Mouse (Mus musculus): ENCODE data around the gene Tmem159. TPM values are rescaled to one million over a fixed set of nuclear protein-coding genes. Genes with fewer than 3 reads are reported as not detected.

Tmem159 gene
- polyA plus RNA-seq (2017; shearing (Covaris generic)) = 4.3 TPM

DNA sequence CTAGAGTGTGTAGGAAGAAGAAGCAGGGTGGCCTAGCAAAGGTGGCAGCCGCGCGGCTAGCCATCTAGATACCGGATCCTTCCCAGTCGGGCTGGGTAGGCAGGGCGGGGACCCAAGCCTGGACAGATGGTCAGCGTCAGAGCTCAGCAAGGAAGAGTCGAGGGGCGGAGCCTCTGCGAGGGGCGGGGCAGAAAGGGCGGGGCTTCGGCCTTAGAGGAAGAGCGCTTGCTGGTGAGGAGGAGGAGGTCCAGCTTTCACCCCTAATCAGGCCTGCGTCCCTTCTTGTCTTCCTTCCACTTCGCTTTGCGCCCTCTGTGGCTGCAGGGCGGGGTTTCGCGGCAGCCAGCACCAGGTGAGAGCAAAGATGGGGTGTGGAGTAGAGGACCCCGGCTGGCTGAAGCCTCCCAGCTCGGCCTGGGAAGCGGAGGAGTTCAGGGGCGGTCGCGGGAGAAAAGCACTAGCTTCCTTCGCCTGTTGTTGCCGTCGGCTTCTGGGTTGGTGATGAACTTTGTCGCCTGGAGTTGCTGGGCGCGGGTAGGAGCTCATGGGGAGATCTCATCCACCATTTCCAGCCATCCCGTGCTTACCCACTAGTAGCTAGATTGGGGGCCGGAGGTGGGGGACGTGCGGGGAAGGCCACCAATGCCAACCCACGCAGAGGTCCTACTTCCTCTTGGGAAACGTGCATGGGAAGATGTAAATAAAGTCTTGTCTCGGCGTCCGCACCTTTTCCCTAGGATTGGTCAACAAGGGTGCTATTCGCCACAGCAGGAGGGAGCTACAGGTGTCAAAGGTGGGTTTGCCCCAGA lies at the start of gene Tmem159:
Gene Tmem159 (plus strand): TSS at position 190 of the 809 bp plus-strand sequence.

DNA sequence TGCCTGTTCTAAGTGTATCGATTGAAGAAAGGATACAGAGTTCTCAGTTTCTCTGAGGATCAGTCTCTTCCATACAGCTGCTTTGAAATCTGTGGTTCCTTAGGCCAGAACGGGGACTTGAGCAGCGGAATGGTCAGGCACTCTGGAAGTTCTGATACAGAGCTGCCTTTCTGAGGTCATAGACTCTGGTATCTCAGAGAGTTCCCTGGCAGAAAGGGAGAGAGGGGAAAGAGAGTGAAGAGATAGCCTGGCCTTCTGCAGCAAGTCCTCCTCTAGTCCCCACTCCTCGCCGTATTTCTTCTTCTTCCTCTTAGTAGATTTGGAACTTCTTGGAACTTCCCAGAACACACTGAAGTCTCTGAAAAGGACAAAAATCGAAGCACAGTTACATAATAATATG lies 7.0 kb upstream of the Tmem159 start, which contains the start of gene Dnah3:
Gene Dnah3 (minus strand): TSS at position 101 of the 400 bp plus-strand sequence.

DNA sequence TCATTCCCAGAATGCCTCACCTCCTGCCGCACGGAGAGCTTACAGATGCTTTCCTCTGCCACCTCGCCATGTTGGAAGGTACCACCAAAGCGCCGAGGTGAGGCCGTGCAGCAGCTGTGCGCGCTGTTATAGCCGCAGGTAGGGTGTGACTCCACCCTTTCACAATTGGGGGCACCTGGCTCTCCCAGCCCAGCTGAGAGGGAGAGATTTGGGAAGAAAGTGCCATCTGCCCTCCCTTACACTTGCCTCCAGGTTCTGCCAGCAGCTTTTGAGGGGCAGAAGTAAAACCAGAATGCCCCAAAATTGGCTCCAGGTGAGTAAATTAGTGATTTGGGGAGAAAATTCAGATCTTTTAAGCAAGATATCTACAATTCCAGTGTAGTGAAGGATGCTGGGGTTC lies 43.0 kb downstream of the Tmem159 start, which contains the start of gene Zp2:
Gene Zp2 (minus strand): TSS at position 101 of the 400 bp plus-strand sequence.

Other genes with a start within 250 kb of the Tmem159 start
- gene Lyrm1, start 206.5 kb upstream of the Tmem159 start, polyA plus RNA-seq (2017; shearing (Covaris generic)) = 11.1 TPM
- gene Dcun1d3, start 206.1 kb upstream of the Tmem159 start, polyA plus RNA-seq (2017; shearing (Covaris generic)) = 17.4 TPM
- 0.22 TPM for gene Dnah3, start 7.1 kb upstream of the Tmem159 start, polyA plus RNA-seq (2017; shearing (Covaris generic))
- not detected for gene Zp2, start 42.9 kb downstream of the Tmem159 start, polyA plus RNA-seq (2017; shearing (Covaris generic))
- gene Anks4b, start 71.5 kb downstream of the Tmem159 start, polyA plus RNA-seq (2017; shearing (Covaris generic)) = not detected
- not detected for gene Crym, start 99.8 kb downstream of the Tmem159 start, polyA plus RNA-seq (2017; shearing (Covaris generic))
- gene Abca14, start 101.6 kb downstream of the Tmem159 start, polyA plus RNA-seq (2017; shearing (Covaris generic)) = not detected
- not detected for gene Abca15, start 226.3 kb downstream of the Tmem159 start, polyA plus RNA-seq (2017; shearing (Covaris generic))

Data from effector memory CD4-positive, alpha-beta T cell, adult 5 months (primary cell).